Mouse (Mus musculus) testis, postnatal 14 days (tissue): ENCODE measurements around the gene Ctsl.

Source experiments
- DNase-seq: peaks from one replicate; pipeline ENCODE4 v3.0.0; 2021; ENCODE audit warnings: low spot score

Ctsl gene

GRCm38 (mm10) chr13:64370173-64370940 lies at the start of gene Ctsl:
Ctsl (minus strand) TSS chr13:64370890.
- DNase-seq: peak; percentile 93

GRCm38 (mm10) chr13:64416955-64417601 lies 46.4 kb upstream of the Ctsl start:
- no peak for DNase-seq

DNA sequence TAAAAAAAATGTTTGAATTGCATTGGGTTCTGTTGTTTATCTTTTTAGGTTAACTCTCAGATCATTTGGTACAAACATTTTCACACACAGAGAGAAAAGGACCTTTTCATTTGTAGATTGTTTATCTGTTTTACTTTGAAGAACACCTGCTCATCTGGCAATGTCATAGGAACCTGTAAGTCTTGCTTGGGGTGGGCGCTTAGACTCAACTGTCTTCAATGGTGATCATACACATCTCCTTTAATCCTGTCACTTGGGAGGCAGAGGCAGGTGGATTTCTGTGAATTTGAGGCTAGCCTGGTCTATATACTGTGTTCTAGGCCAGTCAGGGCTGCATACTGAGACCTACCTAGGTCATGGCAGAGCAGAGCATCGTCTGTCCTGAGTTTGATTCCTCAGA lies 45.0 kb upstream of the Ctsl start:
- no peak for DNase-seq

DNA sequence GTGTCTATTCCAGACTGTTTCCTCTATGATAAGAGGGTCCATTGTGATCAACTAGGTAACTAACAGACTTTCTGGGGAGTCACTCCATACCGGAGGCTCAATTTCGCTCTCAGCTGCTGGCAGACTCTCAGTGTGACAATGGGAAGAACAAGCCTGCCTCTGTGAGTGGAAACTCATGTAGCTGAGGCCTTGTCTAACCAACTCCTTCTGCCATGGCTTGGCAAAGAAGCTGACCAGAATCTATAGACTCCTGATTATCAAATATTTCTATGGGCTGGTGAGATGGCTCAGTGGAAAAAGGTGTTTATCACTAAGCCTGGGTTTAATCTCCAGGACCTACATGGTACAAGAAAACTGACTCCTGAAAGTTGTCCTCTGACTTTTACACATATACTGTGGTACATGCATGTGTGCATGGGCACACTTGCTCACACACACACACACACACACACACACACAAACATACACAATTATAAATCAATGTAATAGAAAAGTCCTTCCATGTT lies 42.1 kb upstream of the Ctsl start:
- no peak for DNase-seq

DNA sequence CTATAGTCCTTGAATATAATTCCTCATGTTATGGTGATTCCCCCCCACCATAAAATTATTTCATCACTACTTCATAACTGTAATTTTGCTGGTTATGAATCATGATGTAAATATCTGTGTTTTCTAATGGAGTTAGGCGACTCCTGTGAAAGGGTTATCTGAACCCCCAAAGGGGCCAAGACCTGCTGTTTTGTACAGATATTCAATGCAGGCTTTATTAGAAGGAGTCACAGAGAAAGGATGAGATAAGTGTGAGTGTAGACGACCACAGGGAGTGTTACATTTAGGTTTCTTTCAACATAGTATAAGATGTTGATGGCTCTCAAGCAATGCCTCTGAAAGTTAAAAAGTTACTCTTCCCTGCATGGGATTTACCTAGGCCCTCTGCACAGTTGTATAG lies 40.6 kb upstream of the Ctsl start:
- DNase-seq: no peak

DNA sequence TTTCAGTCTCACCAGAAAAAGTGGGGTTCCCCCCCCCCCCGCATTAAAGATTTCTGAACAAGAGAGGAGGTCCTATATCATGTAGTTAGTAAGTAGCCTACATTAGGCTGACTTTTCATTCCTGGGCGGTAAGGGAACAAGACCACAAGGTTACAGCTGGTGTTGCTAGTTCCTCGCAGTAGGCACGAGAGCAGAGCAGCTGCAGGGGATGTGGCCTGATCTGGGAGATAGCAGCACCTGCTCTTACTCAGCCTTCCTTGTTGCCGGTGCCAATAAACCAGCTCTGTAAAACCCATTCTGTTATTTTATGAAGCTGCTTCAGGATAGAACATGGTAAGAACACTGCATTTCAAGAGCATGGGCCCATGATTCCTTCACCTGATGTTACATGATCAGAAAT lies 39.9 kb upstream of the Ctsl start:
- no peak for DNase-seq

DNA sequence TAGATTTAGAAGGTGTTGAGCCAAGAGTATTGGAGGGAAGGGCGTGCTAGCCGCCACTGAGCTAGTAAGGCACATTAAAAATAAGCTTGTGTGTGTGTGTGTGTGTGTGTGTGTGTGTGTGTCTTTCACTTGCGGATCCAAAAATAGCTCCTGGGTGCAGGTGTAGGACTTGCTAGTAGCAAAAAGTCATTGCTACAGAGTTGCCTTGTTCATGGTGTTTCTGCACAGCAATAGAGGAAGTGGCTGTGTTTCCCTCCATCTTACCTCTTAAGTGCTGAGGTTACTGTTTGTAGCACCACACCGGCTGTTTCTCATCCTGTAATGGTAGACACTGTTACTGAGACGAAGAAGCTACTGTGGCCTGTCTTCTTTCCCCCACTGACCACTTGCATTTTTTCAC lies 37.3 kb upstream of the Ctsl start:
- DNase-seq: no peak

GRCm38 (mm10) chr13:64405550-64405949 lies 34.9 kb upstream of the Ctsl start:
- no peak for DNase-seq

DNA sequence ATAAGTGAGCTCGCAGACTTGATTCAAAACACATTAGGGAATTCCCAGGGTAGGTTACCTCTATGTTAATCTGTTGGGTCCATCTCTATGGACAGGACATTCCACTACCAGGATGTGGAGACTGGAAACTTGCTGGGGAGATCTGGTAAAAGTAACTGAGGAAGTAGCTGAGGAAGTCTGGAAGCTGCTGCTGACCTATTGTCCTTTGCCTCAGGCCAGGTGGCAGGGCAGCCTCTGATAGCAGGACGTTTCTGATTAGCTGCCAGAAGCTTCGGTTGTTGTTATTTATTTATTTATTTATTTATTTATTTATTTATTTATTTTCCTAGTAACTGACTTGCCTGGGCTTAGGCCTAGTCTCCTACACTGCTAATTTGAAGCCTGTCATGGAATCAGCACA lies 32.8 kb upstream of the Ctsl start:
- DNase-seq: no peak

- DNase-seq: no peak
Measured at GRCm38 (mm10) chr13:64402951-64403460, 32.3 kb upstream of the Ctsl start.

GRCm38 (mm10) chr13:64402504-64402949 lies 31.8 kb upstream of the Ctsl start:
- DNase-seq: no peak

DNA sequence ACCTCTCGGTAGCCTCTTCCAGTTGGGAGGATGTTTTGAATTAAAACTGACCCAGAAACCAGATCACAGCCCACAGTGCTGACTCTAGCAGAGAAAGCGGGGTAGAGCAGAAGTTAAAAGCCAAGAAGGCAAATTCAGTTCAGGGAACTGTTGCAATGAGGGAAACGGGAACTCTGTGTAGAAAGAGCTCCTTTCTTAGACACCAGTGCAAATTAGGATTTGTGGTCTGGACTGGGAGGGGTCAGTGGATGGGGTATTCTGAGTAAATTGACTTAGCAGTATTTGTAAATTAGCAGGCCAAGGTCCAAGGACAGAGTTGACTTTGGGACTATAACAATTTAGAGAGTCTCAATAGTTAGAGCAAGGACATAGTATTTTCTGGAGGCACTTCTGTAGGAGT lies 31.3 kb upstream of the Ctsl start:
- DNase-seq: no peak

GRCm38 (mm10) chr13:64400801-64401361 lies 30.2 kb upstream of the Ctsl start:
- peak; percentile 48 for DNase-seq

GRCm38 (mm10) chr13:64399906-64400305 lies 29.2 kb upstream of the Ctsl start:
- no peak for DNase-seq

DNA sequence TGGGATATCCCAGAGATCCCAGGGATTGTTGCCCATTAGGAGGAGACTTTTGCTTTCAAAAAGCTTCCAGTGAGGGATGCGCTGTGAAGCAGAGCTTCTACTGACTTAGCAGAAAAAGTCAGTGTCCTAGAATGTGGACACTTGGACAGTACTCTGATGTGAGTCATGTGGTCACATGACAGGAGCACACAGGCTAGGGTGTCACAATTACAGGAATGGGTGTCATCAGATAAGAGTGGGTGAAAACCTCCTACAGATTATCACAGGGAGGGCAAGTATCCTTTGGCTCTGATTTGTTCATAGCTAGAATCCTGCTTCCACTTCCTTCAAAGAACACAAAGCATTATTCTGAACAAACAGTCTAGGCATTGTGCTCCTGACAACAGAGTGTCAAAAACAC lies 27.4 kb upstream of the Ctsl start:
- no peak for DNase-seq

GRCm38 (mm10) chr13:64396979-64397378 lies 26.3 kb upstream of the Ctsl start:
- DNase-seq: no peak

GRCm38 (mm10) chr13:64388415-64388814 lies 17.7 kb upstream of the Ctsl start:
- DNase-seq: no peak

- no peak for DNase-seq
Measured at GRCm38 (mm10) chr13:64386048-64386447, 15.4 kb upstream of the Ctsl start.

- DNase-seq: no peak
Measured at GRCm38 (mm10) chr13:64384937-64385336, 14.2 kb upstream of the Ctsl start.

- no peak for DNase-seq
Measured at GRCm38 (mm10) chr13:64380251-64380650, 9.6 kb upstream of the Ctsl start.

DNA sequence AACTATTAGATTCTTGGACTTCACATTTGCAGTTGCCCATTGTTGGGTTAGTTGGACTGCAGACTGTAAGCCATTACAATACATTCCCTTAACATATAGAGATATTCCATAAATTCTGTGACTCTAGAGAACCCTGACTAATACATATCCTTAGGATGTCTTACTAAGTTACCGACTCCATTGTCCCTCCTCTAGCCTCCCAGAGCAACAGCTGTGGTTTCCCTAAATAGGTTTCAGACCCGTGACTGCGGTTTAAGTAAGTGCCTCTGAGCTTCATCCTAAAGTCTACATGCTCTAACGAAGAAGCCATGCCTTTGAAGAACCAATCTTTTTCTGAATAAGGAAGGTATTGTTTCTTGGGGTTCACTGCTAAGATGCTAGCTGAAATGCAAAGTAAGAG lies 7.9 kb upstream of the Ctsl start:
- DNase-seq: no peak

- no peak for DNase-seq
Measured at GRCm38 (mm10) chr13:64376472-64376871, 5.8 kb upstream of the Ctsl start.

DNA sequence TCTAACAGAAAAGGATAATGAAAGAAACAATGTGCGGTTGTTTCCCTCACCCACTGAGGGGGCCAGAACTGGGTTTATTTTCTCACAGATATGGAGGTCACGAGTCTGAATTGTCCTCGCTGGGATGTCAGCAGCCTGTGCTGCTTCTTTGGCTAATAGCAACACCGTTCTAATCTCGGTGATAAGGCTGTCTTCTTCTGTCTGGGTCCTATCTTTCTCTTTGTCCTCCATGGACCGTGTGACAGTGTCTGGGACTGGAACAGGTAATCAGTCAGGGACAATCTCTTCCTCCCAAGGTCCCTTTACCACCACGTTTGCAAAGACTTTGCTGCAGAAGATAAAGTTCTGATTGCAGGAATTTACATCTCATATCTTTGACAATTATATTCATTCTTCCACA lies 4.5 kb upstream of the Ctsl start:
- peak; percentile 76 for DNase-seq
